Comparison of ENCODE assay signal across 9 mouse cellular contexts in the genomic region with DNA sequence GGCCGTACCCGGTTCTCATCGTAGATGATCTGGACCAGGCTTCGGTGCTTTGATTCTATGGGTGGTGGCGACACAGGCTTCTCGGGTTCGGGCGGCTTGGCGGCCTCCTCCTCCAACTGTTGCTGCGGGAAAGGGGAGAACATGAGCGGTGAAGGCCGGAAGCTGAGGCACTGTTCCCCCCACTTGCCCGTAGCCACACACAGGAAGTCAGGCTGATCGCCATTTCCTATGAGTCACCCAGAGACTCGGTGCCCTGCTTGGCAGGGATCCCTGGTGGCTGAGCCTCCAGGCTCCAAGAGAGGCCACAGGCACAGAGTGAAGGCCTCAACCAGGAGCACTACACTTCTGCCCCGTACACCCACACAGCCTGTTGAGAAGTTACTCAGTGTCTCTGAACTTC.
DNase-seq lines count a peak whose midpoint lies in the region; ATAC-seq and TF ChIP-seq lines count a peak whose summit lies in the region.
"Had no signal": no experiment of that assay in that cellular context is flagged by ENCODE, and none has a peak within 500 bp of the region (broad histone marks: within the 10 kb centered on the region; RNA-seq: fewer than 3 reads in every experiment).

No protein-coding gene starts in this region.

- no peaks in the 10 kb centered on the region for H3K27me3 ChIP-seq in liver, embryonic 11.5 days (replicated peaks; ENCODE audit: control insufficient read depth, insufficient read depth, low read length)
- H3K27me3 ChIP-seq in hindbrain, embryonic 10.5 days (ENCODE audit: insufficient read depth, poor library complexity, severe bottlenecking) = no peaks in the 10 kb centered on the region
- H3K27me3 ChIP-seq: neural tube, embryonic 13.5 days had no signal

- ATAC-seq in activated CD4-positive, CD25-positive, alpha-beta regulatory T cell, adult 4 months = peak; percentile 99
- no peak for ATAC-seq in liver, embryonic 11.5 days (replicated peaks; ENCODE audit: low FRiP score)

- peak overlapping the region; percentile 10 for H3K4me2 ChIP-seq in liver, embryonic 11.5 days
- H3K4me2 ChIP-seq: neural tube, embryonic 13.5 days had no signal

- H3K27ac ChIP-seq in left cerebral cortex, adult 2 months = no peak overlapping the region; the same call in 1 of the 2 replicates
- H3K27ac ChIP-seq in gastrocnemius, adult 2 months = peak overlapping the region; percentile 28
- H3K27ac ChIP-seq in liver, embryonic 11.5 days (ENCODE audit: low read depth, low read length) = no peak overlapping the region
- H3K27ac ChIP-seq in hindbrain, embryonic 10.5 days = no peak overlapping the region

- no peak overlapping the region for H3K4me3 ChIP-seq in left cerebral cortex, adult 2 months
- no peak overlapping the region; the same call in 1 of the 2 replicates for H3K4me3 ChIP-seq in gastrocnemius, adult 2 months
- no peak overlapping the region for H3K4me3 ChIP-seq in liver, embryonic 11.5 days (ENCODE audit: low read depth, low read length)
- no peak overlapping the region for H3K4me3 ChIP-seq in hindbrain, embryonic 10.5 days
- H3K4me3 ChIP-seq: neural tube, embryonic 13.5 days had no signal

- peak; percentile 43 to 51 for DNase-seq in left cerebral cortex, adult 2 months (ENCODE audit: extremely low spot score in 1 of 2, low spot score in 2 of 2)
- no peak for DNase-seq in left cerebral cortex, postnatal 4 days
- DNase-seq in gastrocnemius, adult 2 months = peak; percentile 79
- no peak for DNase-seq in liver, embryonic 11.5 days (ENCODE audit: low spot score)
- peak; percentile 7 for DNase-seq in spleen, adult 12 weeks (ENCODE audit: low spot score)
- no peak for DNase-seq in hindbrain, embryonic 10.5 days (ENCODE audit: low spot score)
- no peak for DNase-seq in c-Kit-positive CD71-positive TER-119-positive erythroid progenitor cells, embryonic 14.5 days (ENCODE audit: low spot score)

- no peak overlapping the region for H3K9ac ChIP-seq in liver, embryonic 11.5 days (ENCODE audit: low read depth, low read length)
- H3K9ac ChIP-seq: neural tube, embryonic 13.5 days had no signal

- intact Hi-C loops in left cerebral cortex, adult 2 months (cut with DNase I) = loop anchor here (5.0 kb wide), 1 partner anchor 204 kb away; no protein-coding TSS in a partner anchor
- intact Hi-C loops in left cerebral cortex, postnatal 4 days (cut with DNase I) = no loop called here
- intact Hi-C loops in gastrocnemius, adult 2 months (cut with DNase I) = loop anchor here (2.0 to 10.0 kb wide), 3 partner anchors 161 to 199 kb away; no protein-coding TSS in a partner anchor

- peaks cover 22% of the 10 kb centered on the region for H3K36me3 ChIP-seq in liver, embryonic 11.5 days (ENCODE audit: control insufficient read depth, insufficient read depth, low read length)
- H3K36me3 ChIP-seq in hindbrain, embryonic 10.5 days = peaks cover 95% of the 10 kb centered on the region

- H3K9me3 ChIP-seq in liver, embryonic 11.5 days (ENCODE audit: control insufficient read depth, low read length) = no peaks in the 10 kb centered on the region
- 0 out of 2 replicates have a peak, but pooled peaks cover 6% of the 10 kb centered on the region for H3K9me3 ChIP-seq in hindbrain, embryonic 10.5 days
- H3K9me3 ChIP-seq: neural tube, embryonic 13.5 days had no signal

- TF ChIP-seq CTCF in left cerebral cortex, adult 2 months (IDR thresholded peaks at IDR 0.05) = no peak
- no peak for TF ChIP-seq CTCF in gastrocnemius, adult 2 months (IDR thresholded peaks at IDR 0.05)

- peaks cover 38% of the 10 kb centered on the region for H3K4me1 ChIP-seq in liver, embryonic 11.5 days (replicated peaks; ENCODE audit: control insufficient read depth, insufficient read depth, low read length)
- H3K4me1 ChIP-seq in hindbrain, embryonic 10.5 days (replicated peaks) = peaks cover 46% of the 10 kb centered on the region

- 63% methylated on average over 16 of the region's 16 CpGs for WGBS in liver, embryonic 11.5 days
- 93% methylated on average over 16 of the region's 16 CpGs for WGBS in hindbrain, embryonic 10.5 days

Comparison
In these comparisons a context has a peak if more than half of its experiments do, and no peak if none do; other contexts are left out.
1. DNase-seq: peak in left cerebral cortex, adult 2 months (2 of 2), gastrocnemius, adult 2 months (single experiment) and spleen, adult 12 weeks (single experiment); none in left cerebral cortex, postnatal 4 days (single experiment), liver, embryonic 11.5 days (single experiment), hindbrain, embryonic 10.5 days (single experiment) and c-Kit-positive CD71-positive TER-119-positive erythroid progenitor cells, embryonic 14.5 days (single experiment).